Mouse (Mus musculus): Measurements from ENCODE around the gene Riiad1.

Gene Riiad1

DNA sequence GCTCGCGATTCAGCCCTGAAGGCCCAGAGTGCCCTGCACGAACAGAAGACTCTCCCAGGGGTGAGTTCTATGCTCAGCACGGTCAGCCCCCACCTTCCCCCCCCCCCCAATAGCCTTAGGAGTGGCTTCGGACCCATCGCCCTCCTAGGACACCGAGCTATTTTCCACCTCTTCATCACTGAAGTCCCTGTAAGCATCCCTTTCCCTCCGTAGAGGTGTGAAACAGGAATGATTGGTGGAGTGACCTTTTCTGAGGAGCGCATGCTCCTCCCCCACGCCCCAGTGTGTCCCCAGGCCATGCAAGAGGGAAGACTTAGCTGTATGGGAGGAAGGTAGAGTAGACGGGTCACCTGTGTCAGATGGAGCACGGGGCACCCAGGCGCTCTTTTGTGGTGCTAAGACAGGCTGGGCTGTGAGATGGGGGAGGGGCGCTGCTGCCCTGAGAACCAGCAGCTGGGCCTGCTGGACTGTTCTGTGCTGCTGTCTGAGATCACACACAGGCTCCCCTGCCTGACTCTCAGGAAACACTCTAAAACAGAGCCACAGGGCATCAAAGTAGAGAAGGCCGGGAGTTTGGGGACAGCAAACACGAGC is at the start of gene Riiad1:
TSS of gene Riiad1 (minus strand) at position 51 of the 594 bp plus-strand sequence.
- no peak for DNase-seq (ENCODE audit: low spot score)

DNA sequence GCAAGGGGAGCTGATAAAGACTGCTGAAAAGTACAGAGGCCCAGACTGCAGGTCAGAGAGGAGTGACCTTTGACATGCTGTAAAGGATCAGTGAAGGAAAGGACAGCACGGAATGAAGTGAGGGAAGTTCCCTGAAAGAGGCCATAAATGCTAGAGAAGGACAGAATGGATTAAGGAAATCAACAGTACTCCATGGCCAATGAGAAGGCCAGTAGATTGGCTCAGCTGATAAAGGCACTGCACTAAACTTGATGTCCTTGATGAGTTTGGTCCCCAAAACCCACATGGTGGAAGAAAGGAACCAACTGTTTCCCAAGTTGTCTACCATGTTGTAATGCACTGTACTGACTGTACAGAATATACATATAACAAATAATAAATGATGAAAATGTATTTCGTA is 46.6 kb upstream of the Riiad1 start:
- DNase-seq (ENCODE audit: low spot score) = no peak

DNA sequence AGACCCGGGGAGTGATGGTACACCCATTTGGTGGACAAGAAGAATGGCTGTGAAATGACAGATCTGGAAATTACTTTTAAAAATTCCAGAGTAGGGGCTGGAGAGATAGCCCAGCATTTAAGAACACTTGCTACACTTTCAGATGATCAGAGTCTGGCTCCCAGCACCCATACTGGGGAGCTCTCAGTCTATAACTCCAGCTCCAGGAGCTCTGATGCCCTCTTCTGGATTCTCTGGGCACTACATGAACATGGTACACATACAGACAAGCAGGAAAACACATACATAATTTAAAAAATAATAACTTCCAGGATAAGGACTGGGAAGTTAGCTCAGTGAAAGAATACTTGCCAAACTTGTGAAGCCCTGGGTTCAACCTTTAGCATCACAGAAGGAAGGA is 26.5 kb upstream of the Riiad1 start:
- DNase-seq (ENCODE audit: low spot score) = no peak

DNA sequence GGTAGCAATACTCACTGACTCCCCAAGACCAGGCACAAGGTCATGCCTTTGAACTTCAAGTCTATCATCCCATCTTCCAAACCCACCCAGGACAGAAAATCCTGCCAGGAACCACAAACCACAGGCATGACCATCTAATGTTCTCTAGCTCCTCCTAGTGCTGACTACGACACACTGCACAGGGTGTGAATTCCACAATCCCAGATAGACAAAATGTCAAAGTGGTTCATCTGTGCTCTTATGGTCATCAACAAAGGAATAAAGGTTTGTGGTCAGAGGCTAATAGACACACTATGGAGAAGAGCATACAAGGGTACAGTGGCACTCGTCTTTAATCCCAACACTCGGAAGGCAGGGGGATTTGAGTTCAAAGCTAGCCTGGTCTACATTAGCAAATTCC is 22.1 kb upstream of the Riiad1 start:
- peak; percentile 22 for DNase-seq (ENCODE audit: low spot score)

DNA sequence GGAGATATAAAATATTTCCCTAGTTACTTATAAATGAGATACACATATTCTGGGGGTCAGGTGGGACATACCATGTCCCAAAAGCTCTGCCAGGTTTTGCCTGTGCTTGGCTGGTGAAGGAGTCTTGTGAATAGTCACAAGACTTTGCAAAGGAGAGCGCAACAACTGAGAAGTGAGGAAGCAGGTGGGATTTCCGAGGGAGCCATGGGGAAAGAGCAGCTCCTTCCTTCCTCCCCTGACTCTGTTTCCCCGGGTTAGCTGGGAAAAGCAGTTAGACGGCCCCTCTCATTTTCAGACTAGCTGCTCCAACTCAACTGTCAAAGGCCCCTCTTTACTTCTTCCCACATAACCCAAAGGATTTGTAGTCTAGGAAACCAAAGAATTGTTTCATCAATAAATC is 17.0 kb upstream of the Riiad1 start:
- no peak for DNase-seq (ENCODE audit: low spot score)

DNA sequence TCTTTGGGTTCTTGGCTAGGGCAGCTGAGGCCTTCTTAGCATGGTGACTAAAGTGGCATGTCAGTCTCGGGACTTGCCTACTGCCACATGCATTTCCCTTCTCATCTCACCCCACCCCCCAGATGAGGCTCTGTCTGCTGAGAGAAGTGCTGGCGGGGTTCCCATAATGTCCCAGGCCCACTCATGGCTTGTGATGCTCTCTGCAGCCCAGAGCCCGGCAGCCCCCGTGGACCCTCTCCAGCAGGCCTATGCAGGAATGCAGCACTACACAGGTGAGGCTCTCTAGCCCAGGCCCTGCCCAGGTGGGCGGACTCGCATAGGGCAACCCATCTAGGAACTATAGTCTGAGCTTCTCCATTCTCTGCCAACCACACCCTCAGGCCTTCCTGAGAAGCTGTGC is 7.4 kb upstream of the Riiad1 start:
- DNase-seq (ENCODE audit: low spot score) = no peak

DNA sequence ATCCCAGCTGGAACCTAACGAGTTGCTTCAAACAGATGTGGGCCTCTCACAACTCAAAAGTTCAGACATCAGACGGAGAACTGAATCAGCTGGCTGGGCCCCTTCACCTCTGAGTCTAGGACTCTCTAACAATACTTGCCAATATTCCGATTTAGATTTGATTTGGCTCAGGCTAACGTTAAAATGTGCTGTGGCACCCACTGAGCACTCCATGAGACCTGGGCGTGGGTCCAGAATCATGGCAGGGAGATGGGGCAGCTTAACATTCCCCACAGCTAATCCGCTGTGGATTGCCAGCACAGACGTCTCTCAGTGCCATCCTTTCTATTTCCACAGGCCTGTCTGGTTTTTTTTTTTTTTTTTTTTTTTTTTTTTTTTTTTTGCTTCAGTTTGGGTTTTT is 5.8 kb upstream of the Riiad1 start:
- DNase-seq (ENCODE audit: low spot score) = no peak

DNA sequence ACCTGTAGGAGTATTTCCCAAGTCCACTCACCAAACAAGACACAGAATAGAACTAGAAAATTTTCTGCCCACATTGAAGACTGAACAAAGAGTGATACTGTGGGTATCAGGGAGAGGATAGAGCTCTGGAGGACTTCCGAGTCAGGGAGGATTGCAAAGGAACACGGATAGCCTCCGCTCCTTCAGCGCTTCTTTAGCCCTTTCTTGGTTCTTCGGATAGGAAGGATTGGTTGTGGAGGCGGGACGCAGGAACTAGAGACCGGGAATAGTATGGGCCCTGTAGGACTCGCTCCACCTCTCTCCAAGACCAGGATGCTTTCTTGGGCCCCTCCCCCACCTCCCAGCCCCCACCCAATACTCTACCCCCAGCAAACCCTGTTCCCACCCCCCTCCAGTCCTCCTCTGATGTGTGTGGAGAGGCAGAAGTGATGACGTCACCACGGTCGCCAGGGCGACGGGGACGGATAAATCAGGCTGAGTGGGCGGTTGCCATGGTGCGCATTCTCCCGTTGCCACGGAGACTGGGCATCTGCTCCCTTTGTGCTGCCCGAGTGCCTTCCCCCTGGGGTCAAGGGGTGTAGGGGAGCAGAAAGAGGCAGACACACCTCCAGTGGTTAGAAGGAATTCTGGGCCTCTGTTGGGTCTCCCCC is 3.8 kb upstream of the Riiad1 start:
- DNase-seq (ENCODE audit: low spot score) = no peak

DNA sequence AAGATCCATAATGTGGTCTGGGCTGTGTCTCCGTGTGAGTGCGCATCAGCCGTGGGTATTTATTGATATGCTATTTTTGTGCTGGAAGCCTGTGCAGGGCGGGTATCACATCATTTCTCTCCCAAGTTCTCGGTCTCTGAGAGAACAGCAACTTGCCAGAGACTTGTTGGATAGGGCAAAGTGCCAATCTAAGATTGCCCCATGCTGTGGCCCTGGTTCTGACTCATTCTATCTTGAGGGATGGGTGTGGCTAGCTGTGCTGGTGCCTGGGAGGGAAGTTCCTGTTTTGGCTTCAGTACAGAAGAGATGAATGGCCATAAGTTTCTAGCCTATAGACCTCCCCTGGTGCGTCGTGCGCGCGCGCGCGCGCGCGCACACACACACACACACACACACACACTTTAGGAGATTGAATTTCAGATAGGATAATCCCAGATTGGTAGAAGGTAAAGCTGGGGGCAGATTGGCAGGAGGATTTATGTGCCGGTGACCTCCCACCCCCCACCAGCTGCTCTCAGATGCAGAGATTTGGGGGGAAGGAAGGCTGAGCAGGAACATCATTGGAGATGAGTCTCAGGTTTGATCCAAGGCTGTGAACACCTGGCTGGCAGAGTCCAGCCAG is 2.7 kb upstream of the Riiad1 start:
- no peak for DNase-seq (ENCODE audit: low spot score)

DNA sequence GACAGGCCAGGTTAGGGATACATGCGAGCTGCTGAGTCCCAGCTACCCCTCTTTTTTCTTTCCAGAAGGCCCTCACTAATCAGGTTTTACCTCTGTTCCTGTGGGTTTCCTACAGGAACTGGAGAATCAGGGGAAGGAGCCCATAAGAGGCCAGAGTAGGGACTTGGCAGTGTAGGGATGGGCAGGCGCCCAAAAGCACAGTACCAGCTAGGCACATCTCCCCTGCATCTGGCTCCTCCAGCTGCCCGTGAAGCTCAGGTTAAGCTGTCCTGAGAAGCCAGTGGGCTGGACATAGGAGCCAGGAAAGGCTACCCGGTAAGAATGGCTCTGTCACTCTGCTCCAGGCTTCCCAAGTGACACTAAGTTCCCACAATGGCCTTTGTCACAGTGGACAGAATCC is 1.3 kb upstream of the Riiad1 start:
- DNase-seq (ENCODE audit: low spot score) = no peak

DNA sequence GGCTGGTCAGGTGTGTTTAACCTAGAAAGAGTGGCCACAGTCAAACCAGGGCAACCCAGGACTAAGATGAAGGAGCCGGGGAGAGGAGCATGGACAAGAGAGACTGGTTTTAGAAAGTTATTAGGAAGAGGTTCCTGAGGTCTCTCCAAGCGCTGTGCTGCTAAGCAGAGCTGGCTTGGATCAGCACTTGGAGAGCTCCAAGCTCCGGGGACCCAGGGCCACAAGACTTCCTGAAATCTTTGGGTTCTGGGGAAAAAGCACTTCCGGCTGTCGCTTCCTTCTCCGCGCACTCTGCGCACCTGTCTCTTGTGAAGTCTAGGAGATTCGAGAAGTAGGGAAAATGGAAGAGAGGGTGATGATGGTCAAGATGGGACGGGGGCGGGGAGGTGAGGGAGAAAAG is 577 bp downstream of the Riiad1 start:
- DNase-seq (ENCODE audit: low spot score) = no peak

DNA sequence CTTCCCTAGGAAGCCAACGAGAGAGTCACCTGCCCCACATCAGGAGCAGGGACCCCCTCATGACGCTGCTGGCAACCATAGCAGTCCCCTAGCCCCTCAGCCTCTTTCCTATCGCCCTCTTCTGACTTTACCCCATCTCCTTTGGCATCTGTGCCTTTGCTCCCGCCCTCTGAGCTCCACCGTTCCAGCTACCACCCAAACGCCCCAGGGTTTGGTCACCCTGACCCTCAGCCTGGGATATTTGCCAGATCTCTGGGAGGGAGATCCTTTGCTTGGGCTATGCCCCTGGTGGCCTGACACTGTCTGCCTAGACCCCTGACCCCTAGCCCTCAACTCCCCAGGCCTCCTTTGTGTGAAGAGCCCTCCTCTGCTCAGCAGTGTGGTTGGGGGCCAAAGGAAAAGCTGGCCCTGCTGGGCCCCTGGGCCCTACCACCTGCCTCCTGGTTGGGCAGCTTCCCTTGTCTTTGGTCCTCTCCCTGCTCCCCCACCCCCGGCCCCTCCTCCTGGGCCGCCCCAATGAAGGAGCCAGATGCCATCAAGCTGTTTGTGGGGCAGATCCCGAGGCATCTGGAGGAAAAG is 1.5 kb downstream of the Riiad1 start:
- DNase-seq (ENCODE audit: low spot score) = no peak

DNA sequence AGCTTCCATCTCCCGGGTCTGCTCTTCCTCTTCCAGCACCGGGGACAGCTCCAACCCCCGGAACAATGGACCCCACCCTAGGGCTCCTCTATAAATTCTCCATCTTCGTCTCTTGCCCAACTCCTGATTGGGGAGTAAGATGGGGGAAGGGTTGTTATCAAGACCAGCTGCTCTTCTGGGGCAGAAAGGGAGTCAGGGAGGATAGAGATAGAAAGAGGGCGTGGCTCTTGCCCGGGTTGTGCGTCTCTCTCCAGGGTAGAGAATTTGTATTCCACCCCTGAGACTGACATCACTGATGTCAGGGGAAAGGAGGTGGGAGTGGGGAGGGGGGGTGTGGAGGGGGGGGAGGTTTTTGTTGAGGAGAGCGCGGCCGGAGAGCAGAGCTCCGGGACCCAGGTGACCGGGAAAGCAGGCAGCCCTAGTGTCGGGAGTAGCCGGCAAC is 2.1 kb downstream of the Riiad1 start, which contains the start of gene Celf3:
TSS of gene Celf3 (plus strand) at position 315 of the 442 bp plus-strand sequence.
- no peak for DNase-seq (ENCODE audit: low spot score)

DNA sequence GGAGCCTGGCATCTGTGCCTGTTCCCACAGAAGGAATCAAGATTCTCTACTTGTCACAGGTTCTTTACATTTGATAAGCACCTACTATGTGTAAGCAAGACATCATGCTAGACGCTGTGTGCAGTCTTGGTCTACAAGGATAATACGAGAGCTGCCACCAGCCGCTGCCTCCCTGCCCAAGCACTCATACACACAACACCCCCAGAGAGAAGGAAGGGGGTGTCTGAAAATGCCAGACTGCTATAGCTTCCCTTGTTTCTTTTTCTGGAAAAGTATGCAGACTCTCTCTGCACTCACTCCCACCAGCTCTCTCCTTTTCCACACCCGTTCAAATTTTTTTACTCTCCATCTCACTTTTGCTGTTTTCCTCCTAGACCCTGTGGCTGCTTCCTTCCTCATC is 2.7 kb downstream of the Riiad1 start:
- no peak for DNase-seq (ENCODE audit: low spot score)

DNA sequence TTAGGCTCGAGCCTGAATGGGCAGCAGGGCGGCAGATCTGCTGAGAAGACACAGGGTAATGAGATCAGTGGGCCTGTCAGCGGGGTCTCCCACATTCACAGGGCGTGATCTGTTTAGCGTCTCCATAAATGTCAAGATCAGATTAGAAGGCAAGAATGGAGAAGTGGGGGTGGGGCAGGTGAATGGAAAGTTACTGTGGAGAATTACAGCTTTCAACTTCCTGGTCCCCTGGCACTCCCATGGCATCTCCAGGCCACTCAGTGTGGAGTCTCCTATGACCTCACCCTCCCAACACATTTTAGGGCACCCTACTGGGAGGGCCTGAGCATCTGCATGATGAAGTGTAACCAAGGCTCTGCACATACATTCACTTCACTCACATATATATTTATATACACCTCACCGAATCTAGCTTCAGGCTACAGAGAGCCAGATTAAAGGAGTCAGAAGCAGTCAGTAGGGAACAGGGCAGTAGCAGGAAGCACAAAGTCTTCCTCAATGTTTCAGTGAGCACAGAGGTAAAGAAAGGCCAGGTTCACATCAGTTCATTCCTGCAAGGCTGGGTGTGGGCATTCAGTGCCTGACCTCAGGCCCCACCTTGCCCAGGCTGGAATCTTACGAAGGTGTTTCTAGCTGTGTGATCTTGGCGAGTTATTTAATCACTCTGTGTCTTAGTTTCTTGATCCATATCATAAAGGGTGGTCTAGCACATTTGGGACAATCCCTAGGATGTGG is 3.7 kb downstream of the Riiad1 start:
- DNase-seq (ENCODE audit: low spot score) = no peak

DNA sequence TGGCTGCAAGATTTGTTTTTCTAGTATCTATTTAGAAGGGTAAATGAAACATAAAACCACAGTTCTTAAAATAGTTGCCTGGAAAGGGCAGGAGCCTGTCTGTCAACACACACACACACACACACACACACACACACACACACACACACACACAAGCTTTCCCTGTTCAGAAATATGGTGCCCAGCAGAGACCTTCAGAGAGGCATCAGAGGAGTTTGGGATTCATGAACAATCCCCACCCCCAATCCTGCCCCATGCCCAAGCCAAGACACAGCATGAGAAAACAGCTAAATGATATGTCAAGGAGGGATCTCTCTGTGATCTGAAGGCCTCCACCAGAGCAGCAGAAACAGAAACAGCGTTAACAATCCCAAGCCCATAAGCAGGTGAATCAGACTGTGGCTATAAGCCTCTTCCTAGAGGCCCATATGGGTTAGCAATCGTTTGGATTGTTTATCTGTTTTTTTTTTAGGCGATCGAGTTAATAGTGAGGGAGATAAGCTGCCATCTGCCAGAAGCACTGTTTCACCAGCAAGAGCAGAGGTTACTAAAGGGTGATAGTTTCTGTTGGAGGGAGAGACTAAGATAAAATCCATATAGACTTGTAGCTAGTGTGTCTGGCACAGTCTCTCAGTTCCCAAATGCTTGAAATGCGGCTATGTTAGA is 6.4 kb downstream of the Riiad1 start:
- DNase-seq (ENCODE audit: low spot score) = no peak

DNA sequence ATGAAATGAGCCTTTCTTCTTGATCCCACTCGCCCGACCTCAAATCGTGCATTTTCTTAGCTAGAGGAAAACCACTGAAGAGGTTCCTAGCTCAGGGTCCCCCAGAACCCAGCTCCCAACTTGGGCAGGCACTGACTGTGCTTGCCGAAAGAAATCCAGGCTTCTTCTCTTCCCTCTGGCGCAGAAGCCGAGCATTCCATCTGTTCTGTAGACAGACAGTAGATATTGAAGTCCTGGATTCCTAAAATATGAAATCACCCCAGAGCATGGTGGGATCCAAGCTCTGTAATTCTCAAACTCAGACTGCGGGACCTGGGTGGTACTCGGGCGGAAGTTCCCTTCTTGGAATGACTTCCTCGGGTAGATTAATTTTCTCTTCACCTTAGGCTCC is 7.0 kb downstream of the Riiad1 start:
- no peak for DNase-seq (ENCODE audit: low spot score)

DNA sequence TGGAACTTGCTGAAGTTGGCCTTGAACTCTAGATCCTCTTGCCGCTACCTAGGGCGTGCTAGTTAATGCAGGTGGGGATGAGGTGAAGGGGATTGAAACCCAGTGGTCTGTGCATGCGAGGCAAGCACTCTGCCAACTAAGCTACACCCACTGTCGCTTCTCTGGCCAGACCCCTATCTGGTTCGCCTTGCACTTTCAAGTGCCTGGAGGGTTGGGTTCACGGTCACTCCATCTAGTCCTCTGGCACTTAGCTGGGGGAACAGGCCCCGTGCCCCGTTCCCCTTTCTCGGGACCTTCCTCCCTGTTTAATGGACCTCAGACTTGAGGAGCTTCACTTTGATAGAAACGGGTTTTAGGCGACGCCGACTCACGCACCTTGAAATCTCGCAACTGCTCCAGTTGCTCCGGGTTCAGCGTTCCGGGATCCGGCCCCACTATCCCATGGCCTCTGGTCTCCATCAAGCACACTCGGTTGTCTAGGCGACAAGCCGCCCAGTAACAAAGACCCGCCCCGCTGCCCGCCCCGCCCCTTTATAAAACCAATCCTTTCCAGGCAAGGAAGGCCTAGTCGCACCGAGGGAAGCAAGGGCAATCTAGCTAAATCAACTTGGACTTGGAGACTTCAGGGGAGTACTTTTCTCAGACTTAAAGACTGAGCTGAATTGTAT is 7.6 kb downstream of the Riiad1 start:
- DNase-seq (ENCODE audit: low spot score) = no peak

DNA sequence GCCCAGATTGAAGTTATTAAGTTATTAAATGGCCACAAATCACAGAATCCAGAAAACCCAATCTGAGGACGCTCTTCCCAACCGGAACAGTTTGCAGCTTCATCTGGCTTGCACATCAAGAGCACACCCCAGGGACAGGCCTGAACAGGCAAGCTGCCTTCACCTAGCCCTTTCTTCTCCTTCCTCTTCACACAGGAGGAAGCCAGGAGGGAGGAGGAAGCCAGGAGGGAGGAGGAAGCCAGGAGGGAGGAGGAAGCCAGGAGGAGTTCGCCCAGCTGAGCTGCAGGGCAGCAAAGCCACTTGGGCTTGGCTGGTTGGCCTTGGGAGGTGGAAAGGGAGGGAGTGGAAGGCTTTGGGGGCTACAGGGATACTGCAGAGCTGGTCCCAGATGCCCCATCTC is 11.2 kb downstream of the Riiad1 start:
- no peak for DNase-seq (ENCODE audit: low spot score)

DNA sequence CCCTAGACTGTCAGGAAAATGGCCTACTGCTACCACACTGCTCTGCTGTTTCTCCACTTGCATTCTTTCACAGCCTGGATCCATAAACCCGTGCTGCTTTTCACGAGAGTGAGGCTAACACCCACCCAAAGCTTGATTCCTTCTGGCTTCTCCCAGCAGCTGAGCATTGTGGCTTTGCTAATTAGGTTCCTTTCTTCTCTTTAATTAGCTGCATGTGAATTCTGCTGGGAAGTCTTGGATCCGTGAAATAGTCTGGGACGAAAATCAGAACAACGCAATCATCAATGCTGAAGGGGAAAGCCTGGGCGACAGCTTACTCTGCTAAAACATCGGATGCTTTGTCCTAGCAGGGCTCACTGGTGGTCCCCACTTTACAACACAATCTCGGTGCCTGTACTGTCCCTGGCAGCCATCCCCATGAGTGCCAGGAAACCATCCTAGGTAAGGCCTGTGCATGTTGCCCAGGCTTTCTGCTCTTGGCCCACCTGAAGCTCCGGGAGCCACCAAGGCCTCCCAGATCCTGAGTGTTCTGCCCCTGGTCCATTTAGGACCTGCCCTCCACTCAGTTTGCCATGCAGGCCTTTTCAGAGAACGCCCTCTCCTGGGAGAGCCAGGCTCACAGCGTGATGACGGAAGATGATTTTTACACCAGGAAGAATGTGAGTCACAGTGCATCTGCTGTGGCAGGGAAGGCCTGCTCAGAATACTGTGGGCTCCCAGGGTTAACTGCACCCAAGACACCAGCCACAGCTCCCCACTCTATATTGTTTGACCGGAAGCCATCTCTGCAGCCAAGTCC is 14.3 kb downstream of the Riiad1 start:
- no peak for DNase-seq (ENCODE audit: low spot score)
